Mouse (Mus musculus) lung, postnatal 0 days (tissue): Measurements from ENCODE around the gene Tnr.

Experiments used
- CTCF ChIP-seq: IDR thresholded peaks from 2 replicates; pipeline ENCODE4 v1.5.1; 2016; ENCODE audit warnings: antibody characterized with exemption, mild to moderate bottlenecking
- EP300 ChIP-seq: IDR thresholded peaks from 2 replicates; pipeline ENCODE4 v1.6.1; 2016; ENCODE audit warnings: antibody characterized with exemption, mild to moderate bottlenecking, control low read depth

DNA sequence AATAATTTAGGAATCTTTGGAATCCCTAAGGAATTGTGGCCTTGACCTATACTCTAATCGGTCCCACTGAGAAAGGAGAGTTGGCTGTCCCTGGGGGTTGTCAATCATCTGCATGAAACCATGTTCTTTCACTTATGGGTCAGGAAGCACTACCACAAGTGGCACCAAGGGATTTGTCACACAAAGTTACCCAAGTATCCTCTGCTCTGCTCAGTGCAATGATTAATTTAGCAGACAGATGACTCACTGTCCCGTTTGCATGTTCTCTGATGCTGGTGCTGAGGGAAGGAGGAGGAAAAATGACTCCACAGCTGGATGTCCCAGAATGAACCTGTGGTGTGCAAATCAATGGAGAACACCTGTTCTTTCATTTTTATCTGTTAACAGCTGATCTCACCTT, 309.6 kb downstream of the Tnr start:
- TF ChIP-seq CTCF (no peak), EP300 (no peak)
